Mouse (Mus musculus) right cerebral cortex, postnatal 25 days (tissue): ENCODE data around the gene Slc6a5.
"Not testable (repeated sequence)": the region's sequence is repeated elsewhere in the genome, so short reads cannot be mapped to it uniquely, and the experiment has no call there.

Experiments used
- DNase-seq: peaks from one replicate; pipeline ENCODE4 v3.0.0; 2022

Gene Slc6a5

GRCm38 (mm10) chr7:49913728-49914328, 3.9 kb downstream of the Slc6a5 start:
- no peak for DNase-seq

- no peak for DNase-seq
Measured at GRCm38 (mm10) chr7:49914946-49915345, 5.0 kb downstream of the Slc6a5 start.

- DNase-seq, result no peak
Measured at GRCm38 (mm10) chr7:49915471-49915870, 5.5 kb downstream of the Slc6a5 start.

GRCm38 (mm10) chr7:49919494-49919893, 9.5 kb downstream of the Slc6a5 start:
- no peak for DNase-seq

GRCm38 (mm10) chr7:49920751-49921150, 10.8 kb downstream of the Slc6a5 start:
- DNase-seq, result no peak

DNA sequence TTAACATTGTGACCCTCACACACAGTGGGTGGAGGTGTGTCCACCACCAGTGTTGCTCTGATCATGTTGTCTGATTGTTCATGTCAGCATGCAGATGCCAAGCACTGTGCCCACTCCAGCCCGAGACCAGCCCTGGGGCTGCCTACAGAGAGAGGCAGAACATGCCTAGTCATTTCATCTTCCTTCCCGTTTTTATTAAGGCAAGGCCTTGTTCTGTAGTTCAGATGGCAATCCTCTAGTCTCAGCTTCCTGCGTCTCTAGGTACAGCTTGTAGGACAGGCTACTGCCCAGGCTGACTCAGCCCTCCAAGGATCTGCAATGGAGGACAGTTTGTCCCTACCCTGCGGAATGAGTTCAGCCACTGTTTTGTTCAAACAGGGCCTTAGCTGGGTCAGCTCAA, 13.0 kb downstream of the Slc6a5 start:
- no peak for DNase-seq

DNA sequence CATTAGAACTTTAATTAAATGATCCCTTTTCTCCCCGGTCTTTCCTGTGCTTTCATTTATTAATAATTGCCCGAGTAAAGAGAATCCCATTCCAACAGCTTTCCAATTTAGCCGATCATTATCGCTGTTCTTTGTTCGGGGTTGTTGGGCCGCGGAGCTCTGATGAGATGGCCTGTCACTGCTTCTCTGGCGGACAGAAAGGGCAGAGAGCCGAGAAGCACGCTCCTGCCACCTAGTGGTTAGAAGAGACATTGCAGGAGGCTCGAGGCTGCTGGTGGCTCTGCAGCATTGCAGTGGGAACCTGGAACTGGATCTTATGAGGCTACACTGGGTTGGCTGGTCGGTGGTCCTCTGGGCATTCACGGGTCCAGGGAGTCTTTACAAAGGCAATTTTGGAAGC, 13.4 kb downstream of the Slc6a5 start:
- peak; percentile 86 for DNase-seq

DNA sequence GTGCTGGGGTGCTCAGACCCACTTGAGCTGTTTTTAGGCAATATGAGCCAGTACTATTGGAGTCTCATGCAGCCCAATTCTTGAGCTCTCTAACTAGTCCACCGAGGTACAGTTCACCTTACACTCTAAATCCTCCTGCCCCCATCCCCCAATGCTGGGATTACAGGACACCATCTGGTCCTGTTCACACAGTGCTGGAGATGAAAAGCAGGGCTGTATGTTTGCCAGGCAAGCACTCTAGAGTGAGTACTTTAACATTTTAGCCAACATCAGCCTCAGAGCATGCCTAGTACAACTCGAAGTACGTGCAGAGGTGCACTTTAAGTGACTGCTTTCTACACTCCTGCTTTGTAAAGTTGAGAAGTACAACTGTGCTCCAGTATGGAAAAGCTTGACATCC, 18.6 kb downstream of the Slc6a5 start:
- no peak for DNase-seq

DNA sequence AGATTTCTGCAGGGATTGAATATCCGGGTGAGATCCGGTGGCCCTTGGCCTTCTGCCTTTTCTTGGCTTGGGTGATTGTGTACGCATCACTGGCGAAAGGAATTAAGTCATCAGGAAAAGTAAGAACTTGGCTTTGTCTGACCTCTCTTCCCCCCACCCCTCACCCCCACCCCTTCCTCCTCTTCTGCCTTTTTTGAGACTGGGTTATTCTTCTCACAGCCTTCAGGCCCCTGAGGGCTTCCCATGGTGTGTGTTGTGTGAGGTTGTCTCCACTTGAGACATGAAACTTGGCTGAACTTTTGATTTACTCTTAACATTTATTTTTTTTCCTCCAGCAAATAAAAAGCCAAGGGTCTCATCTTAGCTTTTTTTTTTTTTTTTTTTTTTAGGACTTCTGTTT, 20.1 kb downstream of the Slc6a5 start:
- no peak for DNase-seq

GRCm38 (mm10) chr7:49933386-49934115, 23.6 kb downstream of the Slc6a5 start:
- not testable (repeated sequence) for DNase-seq

GRCm38 (mm10) chr7:49936821-49937220, 26.9 kb downstream of the Slc6a5 start:
- DNase-seq, result no peak

DNA sequence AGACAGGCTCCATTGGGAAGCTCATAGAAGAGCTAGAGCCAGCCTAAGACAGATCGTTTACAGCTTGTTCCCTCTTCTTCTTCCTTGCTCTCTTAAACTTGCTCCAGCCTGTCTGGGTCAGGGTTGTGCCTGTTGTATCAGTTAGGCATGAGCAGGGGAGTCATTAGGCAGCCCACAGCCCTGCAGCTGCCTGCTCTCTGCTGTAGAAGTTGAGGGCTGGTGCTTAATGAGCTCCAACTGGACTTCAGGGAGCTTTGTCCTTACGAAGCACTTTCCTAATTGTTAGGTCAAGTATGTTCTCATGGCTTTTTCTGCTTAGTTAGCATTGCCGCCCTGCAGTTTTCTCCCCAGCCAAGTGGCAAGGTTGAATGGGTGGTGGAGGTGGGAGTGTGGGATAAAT, 32.1 kb downstream of the Slc6a5 start:
- DNase-seq, result no peak

DNA sequence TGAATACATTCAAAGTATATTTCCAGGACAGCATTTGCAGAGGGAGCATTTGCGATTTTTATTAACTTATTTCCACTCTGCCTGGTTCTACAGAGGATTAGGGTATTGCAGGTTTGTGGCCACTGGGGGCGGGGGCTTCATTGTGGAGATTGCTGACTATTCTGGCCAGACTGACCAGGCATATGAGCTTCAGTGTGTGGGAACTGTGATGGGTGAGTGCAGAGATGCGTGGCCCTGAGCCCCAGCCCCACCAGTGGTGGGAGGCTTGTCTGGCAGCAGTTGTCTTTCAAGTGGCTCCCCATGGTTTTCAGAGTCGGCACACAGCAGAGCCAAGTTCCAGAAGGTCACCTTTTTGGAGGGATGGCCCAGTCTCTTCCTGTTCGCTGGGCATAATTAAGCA, 32.5 kb downstream of the Slc6a5 start:
- no peak for DNase-seq

GRCm38 (mm10) chr7:49946691-49947090, 36.7 kb downstream of the Slc6a5 start:
- DNase-seq, result no peak

GRCm38 (mm10) chr7:49953546-49954181, 43.7 kb downstream of the Slc6a5 start:
- DNase-seq, result no peak

- DNase-seq, result no peak
Measured at GRCm38 (mm10) chr7:49954834-49955233, 44.9 kb downstream of the Slc6a5 start.

DNA sequence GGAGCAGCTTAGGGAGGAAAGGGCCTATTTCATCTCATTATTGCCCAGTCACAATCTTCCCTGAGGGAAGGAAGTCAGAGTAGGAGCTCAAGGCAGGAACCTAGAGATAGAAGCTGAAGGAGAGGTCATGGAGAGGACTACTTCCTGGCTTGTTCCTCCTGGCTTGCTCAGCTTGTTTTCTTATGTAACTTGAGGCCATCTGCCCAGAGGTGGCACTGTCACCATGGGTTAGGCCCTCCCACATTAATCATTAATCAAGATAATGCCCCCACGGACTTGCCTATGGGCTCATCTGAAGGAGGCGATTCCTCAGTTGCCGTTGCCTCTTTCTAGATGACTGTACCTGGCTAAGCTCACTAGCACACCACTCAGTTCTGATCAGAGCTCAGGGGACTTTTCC, 47.2 kb downstream of the Slc6a5 start:
- DNase-seq, result no peak

GRCm38 (mm10) chr7:49963764-49964163, 53.8 kb downstream of the Slc6a5 start:
- no peak for DNase-seq

DNA sequence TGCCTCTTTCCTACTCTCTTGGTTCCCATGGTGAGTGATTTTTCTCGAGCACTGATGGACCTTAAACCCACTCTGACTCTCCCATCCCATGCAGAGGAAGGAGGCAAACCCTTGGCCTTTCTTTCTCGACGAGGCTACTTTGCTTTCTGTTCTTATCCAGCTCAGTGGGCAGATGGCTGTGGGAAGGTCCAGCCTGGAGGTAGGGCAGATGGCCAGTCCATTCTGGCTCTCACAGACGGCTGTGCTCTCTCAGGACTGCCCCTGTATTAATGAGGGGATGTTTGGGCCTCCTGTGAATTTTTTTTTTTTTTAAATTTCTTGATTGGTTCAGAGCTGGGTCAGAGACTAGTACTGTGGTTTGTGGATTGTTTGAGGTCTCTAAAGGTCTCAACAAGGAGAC, 59.6 kb downstream of the Slc6a5 start:
- DNase-seq, result no peak

DNA sequence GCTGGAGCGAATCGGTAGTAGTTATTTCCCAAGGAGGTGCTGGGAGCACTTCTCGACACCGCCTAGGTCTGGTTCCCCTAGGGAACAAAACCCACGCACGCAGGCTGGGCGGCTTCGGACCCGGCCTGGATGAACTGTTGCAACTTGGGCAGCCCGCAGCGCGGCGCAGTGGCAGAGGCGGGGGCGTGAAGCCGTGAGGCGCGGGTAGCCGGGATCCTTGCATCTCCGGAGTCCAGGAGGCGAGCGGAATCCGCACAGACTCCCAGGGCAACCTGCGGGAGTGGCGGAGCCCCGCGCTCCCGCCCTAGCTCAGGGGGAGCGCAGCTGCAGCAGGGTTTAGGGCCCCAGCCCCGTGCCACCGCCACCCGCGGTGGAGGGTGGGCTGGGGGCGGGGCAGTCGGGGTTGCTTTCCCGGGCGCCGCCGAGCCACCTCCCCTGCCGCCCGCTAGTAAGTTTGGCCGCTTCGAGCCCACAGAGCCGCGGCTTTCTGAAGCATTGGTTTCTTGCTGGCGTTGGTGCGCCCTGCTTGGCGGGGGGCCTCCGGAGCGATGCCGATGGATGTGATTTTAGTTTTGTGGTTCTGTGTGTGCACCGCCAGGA, 65.0 kb downstream of the Slc6a5 start, which contains the start of gene Nell1:
Nell1 (plus strand) TSS at position 24 of the 600 bp plus-strand sequence.
- DNase-seq, result peak; percentile 49

DNA sequence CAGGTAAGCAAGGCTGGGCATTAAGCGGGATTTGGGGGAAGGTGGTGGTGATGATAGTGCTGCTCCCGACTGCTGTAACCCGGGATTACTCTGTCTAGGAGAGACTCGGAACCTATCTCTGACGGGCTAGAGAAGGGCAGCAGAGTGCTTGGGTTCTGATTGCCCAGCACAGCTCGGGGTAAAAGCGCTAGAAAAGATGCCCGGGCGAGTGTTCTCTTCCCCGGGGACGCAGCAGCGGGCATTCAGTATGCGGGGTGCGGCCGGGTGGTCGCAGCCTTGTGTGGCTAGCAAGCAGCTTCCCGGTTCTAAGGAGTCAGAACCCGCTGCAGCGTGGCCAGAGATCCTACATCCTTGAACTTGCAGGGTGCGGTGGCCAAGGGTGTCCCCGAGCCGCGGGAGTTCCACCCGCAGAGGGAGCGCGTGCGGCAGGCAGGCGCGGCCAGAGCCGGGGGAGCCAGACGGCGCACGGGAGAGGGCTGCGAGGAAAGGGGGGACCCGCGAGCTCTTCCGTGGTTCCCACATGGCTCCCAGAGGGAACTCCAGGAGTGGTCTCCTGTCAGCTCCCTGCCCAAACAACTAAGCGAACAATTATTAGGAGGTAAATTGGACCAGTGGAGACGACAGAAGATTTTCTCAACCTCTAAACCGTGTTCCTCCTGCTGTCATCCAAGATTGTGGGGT, 65.6 kb downstream of the Slc6a5 start:
- DNase-seq, result peak; percentile 65

GRCm38 (mm10) chr7:49981511-49982227, 71.7 kb downstream of the Slc6a5 start:
- DNase-seq, result no peak

DNA sequence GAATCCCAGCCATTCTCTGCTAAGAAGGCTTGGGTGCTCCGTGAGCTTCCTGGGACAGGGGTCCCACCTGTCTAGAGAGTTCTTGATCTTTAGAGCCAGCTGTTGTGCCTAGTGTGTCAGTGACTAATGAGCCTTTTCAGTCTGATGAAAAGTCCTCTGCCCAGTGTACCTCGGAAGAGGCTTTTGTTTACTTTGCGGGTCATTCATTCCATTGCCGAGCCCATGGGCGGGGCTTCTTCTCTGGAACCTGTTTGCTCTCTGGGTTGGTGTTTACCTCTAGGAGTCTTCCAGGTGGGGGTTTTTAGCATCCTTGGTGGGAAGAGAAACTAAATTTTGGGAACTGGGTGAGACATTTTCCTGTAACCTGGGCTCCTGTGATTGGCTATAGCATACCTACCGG, 74.8 kb downstream of the Slc6a5 start:
- DNase-seq, result no peak
